Mouse (Mus musculus): ENCODE measurements at regions not wholly inside any gene's neighbourhood (a gene's known extent, or its start where the extent isn't known, plus 50 kb on each side); places are given as distances from the start of the nearest gene placed in this dataset.

GRCm38 (mm10) chr1:77213462-77214098 lies 301.3 kb downstream of the Epha4 start:
- TF ChIP-seq SIN3A (IDR thresholded peaks at IDR 0.05; ENCODE audit: low read length) (no peak), MAZ (IDR thresholded peaks at IDR 0.05; ENCODE audit: low read depth, low read length) (no peak), KAT2A (IDR thresholded peaks at IDR 0.05; ENCODE audit: insufficient replicate concordance, low read length) (no peak), ZMIZ1 (IDR thresholded peaks at IDR 0.05; ENCODE audit: low read depth, low read length) (no peak), CTCF (conservative IDR thresholded peaks at IDR 0.05 in 1 of 2, IDR thresholded peaks at IDR 0.05 in 1 of 2; ENCODE audit: low read depth in 2 of 2, low read length in 2 of 2) (no peak), RCOR1 (conservative IDR thresholded peaks at IDR 0.05; ENCODE audit: low read depth, low read length) (no peak)

Data from CH12.LX (cell line).